Comparison of ENCODE assay signal across 21 mouse cellular contexts in genomic region chr4:142127275-142127788, GRCm38 (mm10). TPM values are rescaled to one million over a fixed set of nuclear protein-coding genes. Genes with fewer than 3 reads are reported as not detected.
DNase-seq lines count a peak whose midpoint lies in the region; ATAC-seq and TF ChIP-seq lines count a peak whose summit lies in the region.
"Had no signal": no experiment of that assay in that cellular context is flagged by ENCODE, and none has a peak within 500 bp of the region (broad histone marks: within the 10 kb centered on the region; RNA-seq: fewer than 3 reads in every experiment).

No protein-coding gene starts in this region.

- WGBS in heart, embryonic 14.5 days = 46% methylated on average over 6 of the region's 6 CpGs
- 33% methylated on average over 6 of the region's 6 CpGs for WGBS in liver, embryonic 12.5 days (ENCODE audit: insufficient replicate concordance)

- no peaks in the 10 kb centered on the region for H3K36me3 ChIP-seq in heart, embryonic 14.5 days (ENCODE audit: control insufficient read depth, insufficient read depth, low read length)
- no peaks in the 10 kb centered on the region for H3K36me3 ChIP-seq in liver, embryonic 12.5 days
- H3K36me3 ChIP-seq: embryonic facial prominence, embryonic 15.5 days; hindbrain, embryonic 12.5 days had no signal

- no peak for TF ChIP-seq CTCF in gastrocnemius, adult 2 months (IDR thresholded peaks at IDR 0.05)

- H3K4me1 ChIP-seq in heart, embryonic 14.5 days (ENCODE audit: control insufficient read depth in 2 of 2, insufficient read depth in 2 of 2, low read length in 2 of 2) = peaks cover 30 to 38% of the 10 kb centered on the region in 2 experiments
- H3K4me1 ChIP-seq in liver, embryonic 12.5 days = peaks cover 9% of the 10 kb centered on the region

- H3K27ac ChIP-seq in gastrocnemius, adult 2 months = 0 out of 2 replicates have a peak overlapping the region, but pooled peaks have one; percentile 20
- H3K27ac ChIP-seq in heart, embryonic 14.5 days (replicated peaks in 1 of 2; ENCODE audit: control insufficient read depth in 1 of 2, insufficient read depth in 1 of 2, low read depth in 2 of 2, low read length in 2 of 2) = peak overlapping the region; percentile 95 to 98
- no peak overlapping the region for H3K27ac ChIP-seq in liver, embryonic 12.5 days
- H3K27ac ChIP-seq: embryonic facial prominence, embryonic 15.5 days; hindbrain, embryonic 12.5 days; stomach, postnatal 0 days had no signal

- no peak overlapping the region for H3K4me3 ChIP-seq in gastrocnemius, adult 2 months
- no peak overlapping the region for H3K4me3 ChIP-seq in heart, embryonic 14.5 days (ENCODE audit: control insufficient read depth in 1 of 2, insufficient read depth in 1 of 2, low read depth in 1 of 2, low read length in 2 of 2)
- H3K4me3 ChIP-seq in liver, embryonic 12.5 days = no peak overlapping the region
- H3K4me3 ChIP-seq: embryonic facial prominence, embryonic 15.5 days; hindbrain, embryonic 12.5 days had no signal

- no peak for DNase-seq in gastrocnemius, adult 2 months
- DNase-seq in gastrocnemius, adult 8-10 months (ENCODE audit: low spot score in 2 of 2) = no peak
- no peak for DNase-seq in heart, adult 11 months
- no peak for DNase-seq in liver
- no peak for DNase-seq in adrenal gland, postnatal 10 days
- no peak for DNase-seq in cerebellum, adult 9-10 months
- DNase-seq: adrenal gland, postnatal 14 days; cerebellum, adult 2 months; cerebellum, postnatal 36 days; gastrocnemius, postnatal 14 days; lung, adult 18-20 months; lung, postnatal 10 days; midbrain, embryonic 14.5 days; right cerebral cortex, postnatal 14 days had no signal

- intact Hi-C loops in gastrocnemius, adult 2 months (cut with DNase I) = no loop called here

- H3K4me2 ChIP-seq in heart, embryonic 14.5 days (ENCODE audit: low read length) = peak overlapping the region; percentile 45
- H3K4me2 ChIP-seq in liver, embryonic 12.5 days = no peak overlapping the region
- H3K4me2 ChIP-seq: embryonic facial prominence, embryonic 15.5 days; hindbrain, embryonic 12.5 days; liver, embryonic 11.5 days had no signal

- no peak; the same call in 1 of the 2 replicates for ATAC-seq in heart, embryonic 14.5 days (ENCODE audit: insufficient number of reproducible peaks, insufficient read depth, low FRiP score, low read depth)
- peak; percentile 40 for ATAC-seq in liver, embryonic 12.5 days
- ATAC-seq: forebrain, embryonic 14.5 days had no signal

- peak overlapping the region; percentile 36 for H3K9ac ChIP-seq in heart, embryonic 14.5 days (ENCODE audit: low read length)
- no peak overlapping the region for H3K9ac ChIP-seq in liver, embryonic 12.5 days
- H3K9ac ChIP-seq: embryonic facial prominence, embryonic 15.5 days; hindbrain, embryonic 12.5 days had no signal

- H3K9me3 ChIP-seq in heart, embryonic 14.5 days (ENCODE audit: control insufficient read depth, low read length) = no peaks in the 10 kb centered on the region
- H3K9me3 ChIP-seq in liver, embryonic 12.5 days (replicated peaks) = no peaks in the 10 kb centered on the region
- H3K9me3 ChIP-seq: embryonic facial prominence, embryonic 15.5 days; hindbrain, embryonic 12.5 days had no signal

- no peaks in the 10 kb centered on the region for H3K27me3 ChIP-seq in heart, embryonic 14.5 days (ENCODE audit: control insufficient read depth, insufficient read depth, low read length)
- no peaks in the 10 kb centered on the region for H3K27me3 ChIP-seq in liver, embryonic 12.5 days (replicated peaks)
- H3K27me3 ChIP-seq: embryonic facial prominence, embryonic 15.5 days; hindbrain, embryonic 12.5 days had no signal

RNA-seq across cellular contexts. Expression of gene Tmem51, which starts 43.2 kb away (rescaled TPM):
- under 1 TPM; 0.66 to 0.75 TPM for total RNA-seq in gastrocnemius, adult 2 months (2021)
- under 1 TPM; 0.22 to 0.86 (median 0.72) TPM for total RNA-seq in gastrocnemius, adult 8-10 months (2022)
- 35.6 and 36.4 TPM in 2 replicates for polyA plus RNA-seq in heart, embryonic 14.5 days (2014; fragmentation: Nextera tagmentation; extraction: Ambion mirVana)
- 14.0 and 15.5 TPM in 2 replicates for polyA plus RNA-seq in liver, embryonic 12.5 days (2016; fragmentation: Nextera tagmentation; extraction: Ambion mirVana)
- total RNA-seq in adrenal gland, postnatal 10 days (2021) = 1 to 10 TPM; 4.8 to 5.9 TPM
